Mouse (Mus musculus) liver, adult 2 months (tissue): ENCODE data around the gene Fbxl17.

ENCODE experiments used
- CTCF ChIP-seq: fragments of 200-500 bp; IDR thresholded peaks from 2 replicates; pipeline ENCODE4 v1.5.1; 2011; ENCODE audit warnings: low read depth, low read length, control low read depth
- POLR2A ChIP-seq: fragments of 200-500 bp; IDR thresholded peaks from 2 replicates; pipeline ENCODE4 v1.6.1; 2011; ENCODE audit warnings: low read length, control low read depth; ENCODE audit not compliant: insufficient read depth; ENCODE audit errors: extremely low read depth

GRCm38 (mm10) chr17:63351682-63352081, 148.1 kb downstream of the Fbxl17 start:
- TF ChIP-seq CTCF (no peak), POLR2A (no peak)
